Mouse (Mus musculus): ENCODE measurements around the gene Krt71. TPM values are rescaled to one million over a fixed set of nuclear protein-coding genes. Genes with fewer than 3 reads are reported as not detected.

Krt71 gene
- polyA plus RNA-seq, 1 experiment from 2014 or later: not detected

DNA sequence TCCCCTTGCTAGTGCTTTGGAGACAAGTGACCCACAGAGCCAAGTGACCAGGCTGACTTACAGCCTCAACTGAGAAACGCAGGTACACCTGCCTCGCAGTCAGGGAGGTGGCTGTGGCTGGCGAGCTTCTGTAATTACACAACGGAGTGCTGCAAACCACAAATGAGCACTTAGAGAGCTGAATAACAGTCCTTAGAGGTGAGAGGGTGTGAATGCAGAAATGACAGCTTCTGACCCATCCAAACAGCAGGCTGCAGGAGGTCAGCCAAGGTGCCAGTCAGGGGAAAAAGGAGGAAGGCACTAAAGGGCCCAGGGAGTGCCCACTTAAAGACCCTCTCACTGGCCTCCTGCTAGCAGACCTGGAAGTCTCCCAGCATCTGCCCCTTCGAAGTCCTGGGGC, 18.2 kb downstream of the Krt71 start:
- 69% methylated on average over 5 of the region's 5 CpGs for WGBS
- no peaks in the 10 kb centered on the region for H3K27me3 ChIP-seq (ENCODE audit: control insufficient read depth, insufficient read depth, low read length)
- no peaks in the 10 kb centered on the region for H3K4me1 ChIP-seq (replicated peaks; ENCODE audit: control insufficient read depth, insufficient read depth, low read length)
- no peak overlapping the region for H3K4me2 ChIP-seq (replicated peaks; ENCODE audit: low read depth, low read length)
- H3K9ac ChIP-seq (ENCODE audit: low read depth, low read length): no peak overlapping the region
- H3K27ac ChIP-seq (ENCODE audit: low read depth, low read length): no peak overlapping the region
- no peak overlapping the region for H3K4me3 ChIP-seq (ENCODE audit: low read depth, low read length)
- no peaks in the 10 kb centered on the region for H3K36me3 ChIP-seq (ENCODE audit: control insufficient read depth, insufficient read depth, low read length)
- no peaks in the 10 kb centered on the region for H3K9me3 ChIP-seq (ENCODE audit: control insufficient read depth, low read length)
- DNase-seq (ENCODE audit: low spot score) (no peak), ATAC-seq (ENCODE audit: low FRiP score) (no peak)

DNA sequence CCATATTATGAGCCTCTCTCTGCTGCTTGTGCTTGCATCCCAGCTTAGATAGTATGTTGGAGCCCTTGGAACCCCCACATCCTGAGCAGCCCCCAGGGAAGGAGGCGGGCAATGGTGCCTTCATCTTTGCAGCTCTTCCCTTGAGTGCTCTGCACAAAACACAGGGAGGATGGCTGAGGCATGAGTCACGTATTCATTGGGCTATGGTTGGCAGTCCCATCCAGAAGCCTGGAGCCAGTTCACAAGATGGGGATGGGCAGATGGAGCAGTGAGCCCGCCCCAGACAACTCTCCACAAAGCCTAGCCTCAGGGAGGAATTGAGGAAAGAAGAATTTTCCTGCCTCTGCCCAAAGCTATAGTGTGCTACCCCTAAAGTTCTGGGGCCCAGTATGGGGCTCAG, 27.1 kb downstream of the Krt71 start:
- Histone ChIP-seq H3K9me3 (ENCODE audit: control insufficient read depth, low read length) (no peaks in the 10 kb centered on the region), H3K36me3 (ENCODE audit: control insufficient read depth, insufficient read depth, low read length) (no peaks in the 10 kb centered on the region), H3K4me3 (ENCODE audit: low read depth, low read length) (no peak overlapping the region), H3K27ac (ENCODE audit: low read depth, low read length) (no peak overlapping the region), H3K9ac (ENCODE audit: low read depth, low read length) (no peak overlapping the region), H3K4me2 (replicated peaks; ENCODE audit: low read depth, low read length) (no peak overlapping the region), H3K27me3 (ENCODE audit: control insufficient read depth, insufficient read depth, low read length) (no peaks in the 10 kb centered on the region), H3K4me1 (replicated peaks; ENCODE audit: control insufficient read depth, insufficient read depth, low read length) (no peaks in the 10 kb centered on the region)
- ATAC-seq (ENCODE audit: low FRiP score) (no peak), DNase-seq (ENCODE audit: low spot score) (no peak)
- 78% methylated on average over 3 of the region's 3 CpGs for WGBS

DNA sequence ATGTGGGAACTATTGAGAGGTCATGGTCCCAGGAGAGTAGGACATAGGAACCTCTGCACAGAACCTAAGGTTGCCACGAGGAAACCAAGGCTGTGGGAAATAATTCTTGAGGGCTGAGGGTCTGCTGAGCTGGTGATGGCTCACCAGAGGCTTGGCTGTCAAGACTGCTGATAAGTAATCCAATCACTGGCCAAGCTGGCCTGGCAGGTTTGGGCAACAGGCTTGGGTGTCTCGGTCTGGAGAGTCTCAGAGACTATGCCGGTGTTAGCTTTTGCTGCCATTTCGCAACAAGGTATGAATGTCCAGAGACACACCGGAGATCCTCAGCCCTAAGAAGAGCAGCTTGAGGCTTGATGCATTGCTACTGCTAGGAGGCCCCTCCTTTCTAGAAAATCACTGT, 28.6 kb downstream of the Krt71 start:
- ATAC-seq (ENCODE audit: low FRiP score): no peak

DNA sequence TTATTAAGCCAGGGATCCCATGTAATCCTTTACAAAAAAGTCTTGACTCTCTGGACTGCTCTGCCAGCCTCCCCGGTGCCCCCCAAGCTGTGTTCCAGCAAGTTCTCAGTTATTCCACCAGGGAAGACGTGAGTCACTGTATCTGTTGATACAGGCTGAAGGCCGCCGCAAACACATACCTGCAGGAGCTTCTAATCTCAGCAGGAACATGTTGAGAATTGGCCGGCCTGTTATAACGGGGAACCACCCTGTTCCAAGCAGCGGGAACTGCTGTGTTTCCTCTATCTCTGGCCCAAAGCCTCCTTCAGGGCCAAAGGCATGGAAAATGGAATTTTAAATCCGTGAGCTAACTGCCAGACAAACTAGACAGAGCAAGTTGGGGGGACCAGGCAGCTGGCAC, 29.2 kb downstream of the Krt71 start:
- 82% methylated on average over 8 of the region's 8 CpGs for WGBS
- ATAC-seq (ENCODE audit: low FRiP score): no peak
- no peak overlapping the region for H3K9ac ChIP-seq (ENCODE audit: low read depth, low read length)
- H3K27me3 ChIP-seq (ENCODE audit: control insufficient read depth, insufficient read depth, low read length): no peaks in the 10 kb centered on the region
- H3K4me3 ChIP-seq (ENCODE audit: low read depth, low read length): no peak overlapping the region
- H3K4me1 ChIP-seq (replicated peaks; ENCODE audit: control insufficient read depth, insufficient read depth, low read length): no peaks in the 10 kb centered on the region
- no peaks in the 10 kb centered on the region for H3K9me3 ChIP-seq (ENCODE audit: control insufficient read depth, low read length)
- no peaks in the 10 kb centered on the region for H3K36me3 ChIP-seq (ENCODE audit: control insufficient read depth, insufficient read depth, low read length)
- DNase-seq (ENCODE audit: low spot score): no peak
- H3K27ac ChIP-seq (ENCODE audit: low read depth, low read length): no peak overlapping the region
- H3K4me2 ChIP-seq (replicated peaks; ENCODE audit: low read depth, low read length): no peak overlapping the region

More for the DNA sequence above, 28.6 kb downstream of the Krt71 start:
- Histone ChIP-seq H3K4me2 (replicated peaks; ENCODE audit: low read depth, low read length) (no peak overlapping the region), H3K27ac (ENCODE audit: low read depth, low read length) (no peak overlapping the region), H3K9me3 (ENCODE audit: control insufficient read depth, low read length) (no peaks in the 10 kb centered on the region), H3K9ac (ENCODE audit: low read depth, low read length) (no peak overlapping the region), H3K4me1 (replicated peaks; ENCODE audit: control insufficient read depth, insufficient read depth, low read length) (no peaks in the 10 kb centered on the region), H3K36me3 (ENCODE audit: control insufficient read depth, insufficient read depth, low read length) (no peaks in the 10 kb centered on the region), H3K27me3 (ENCODE audit: control insufficient read depth, insufficient read depth, low read length) (no peaks in the 10 kb centered on the region), H3K4me3 (ENCODE audit: low read depth, low read length) (no peak overlapping the region)
- no peak for DNase-seq (ENCODE audit: low spot score)
- WGBS: 92% methylated on average over 5 of the region's 5 CpGs

DNA sequence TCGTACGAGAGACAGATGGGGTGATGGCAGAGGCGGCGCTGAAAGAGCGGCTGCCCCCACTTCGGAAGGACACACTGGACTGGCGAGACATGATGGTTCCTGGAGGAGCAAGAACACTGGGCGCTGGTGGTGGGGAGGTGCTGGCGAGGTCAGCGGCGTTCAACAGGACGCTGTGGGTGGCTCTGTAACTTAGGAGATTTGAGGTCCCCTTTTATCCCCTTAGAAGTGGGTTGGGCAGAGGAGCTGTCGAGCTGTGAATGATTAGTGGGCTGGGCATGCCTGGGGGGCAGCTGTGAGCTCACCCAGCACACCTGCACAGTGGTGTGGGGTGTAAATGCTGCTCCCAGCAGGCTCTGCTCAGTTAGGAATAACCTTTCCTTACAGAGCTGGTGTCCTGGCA, 30.2 kb downstream of the Krt71 start, which contains the start of gene Krt5:
Krt5 (minus strand) TSS at position 179 of the 400 bp plus-strand sequence.
- 66% methylated on average over 13 of the region's 13 CpGs for WGBS
- Histone ChIP-seq H3K27me3 (ENCODE audit: control insufficient read depth, insufficient read depth, low read length) (no peaks in the 10 kb centered on the region), H3K4me3 (ENCODE audit: low read depth, low read length) (no peak within 1 kb of the TSS), H3K27ac (ENCODE audit: low read depth, low read length) (no peak within 1 kb of the TSS), H3K9me3 (ENCODE audit: control insufficient read depth, low read length) (no peaks in the 10 kb centered on the region), H3K4me2 (replicated peaks; ENCODE audit: low read depth, low read length) (no peak within 1 kb of the TSS), H3K4me1 (replicated peaks; ENCODE audit: control insufficient read depth, insufficient read depth, low read length) (no peaks in the 10 kb centered on the region), H3K36me3 (ENCODE audit: control insufficient read depth, insufficient read depth, low read length) (no peaks in the 10 kb centered on the region), H3K9ac (ENCODE audit: low read depth, low read length) (no peak within 1 kb of the TSS)
- ATAC-seq (ENCODE audit: low FRiP score): no peak
- no peak for DNase-seq (ENCODE audit: low spot score)

DNA sequence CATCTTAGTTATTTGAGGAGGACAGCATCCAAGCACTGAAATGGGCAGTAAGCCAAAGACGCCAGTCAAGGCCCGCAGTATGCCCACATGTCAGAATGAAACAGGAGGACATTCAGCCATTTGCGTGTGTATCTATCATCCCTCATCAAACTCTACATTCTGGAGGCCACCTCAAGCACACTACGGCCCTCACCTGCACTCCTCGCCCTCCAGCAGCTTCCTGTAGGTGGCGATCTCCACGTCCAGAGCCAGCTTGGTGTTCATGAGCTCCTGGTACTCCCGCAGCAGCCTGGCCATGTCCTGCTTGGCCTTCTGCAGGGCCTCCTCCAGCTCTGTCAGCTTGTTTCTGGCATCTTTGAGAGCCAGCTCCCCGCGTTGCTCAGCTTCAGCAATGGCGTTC, 34.2 kb downstream of the Krt71 start:
- ATAC-seq (ENCODE audit: low FRiP score): no peak
- Histone ChIP-seq H3K27me3 (ENCODE audit: control insufficient read depth, insufficient read depth, low read length) (no peaks in the 10 kb centered on the region), H3K4me1 (replicated peaks; ENCODE audit: control insufficient read depth, insufficient read depth, low read length) (no peaks in the 10 kb centered on the region), H3K4me2 (replicated peaks; ENCODE audit: low read depth, low read length) (no peak overlapping the region), H3K9ac (ENCODE audit: low read depth, low read length) (no peak overlapping the region), H3K9me3 (ENCODE audit: control insufficient read depth, low read length) (no peaks in the 10 kb centered on the region), H3K4me3 (ENCODE audit: low read depth, low read length) (no peak overlapping the region), H3K27ac (ENCODE audit: low read depth, low read length) (no peak overlapping the region), H3K36me3 (ENCODE audit: control insufficient read depth, insufficient read depth, low read length) (no peaks in the 10 kb centered on the region)
- DNase-seq (ENCODE audit: low spot score): no peak
- WGBS: 67% methylated on average over 11 of the region's 11 CpGs

DNA sequence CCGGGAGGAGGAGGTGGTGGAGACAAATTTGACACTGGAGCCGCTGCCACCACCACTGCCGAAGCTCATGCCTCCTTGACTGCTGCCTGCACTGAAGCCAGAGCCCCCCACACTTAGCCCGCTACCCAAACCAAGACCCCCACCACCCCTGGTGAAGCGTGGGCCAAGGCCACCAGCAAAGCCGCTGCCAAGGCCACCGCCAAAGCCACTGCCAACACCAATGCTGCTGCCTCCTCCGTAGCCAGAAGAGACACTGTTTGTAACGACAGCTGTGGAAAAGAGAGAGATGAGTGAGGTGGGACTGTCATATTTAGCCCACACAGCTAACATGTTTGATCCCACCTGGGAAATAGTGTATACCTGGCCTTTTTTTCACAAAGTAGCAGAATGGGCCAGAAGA, 35.5 kb downstream of the Krt71 start:
- 88% methylated on average over 9 of the region's 9 CpGs for WGBS
- DNase-seq (ENCODE audit: low spot score): no peak
- Histone ChIP-seq H3K4me2 (replicated peaks; ENCODE audit: low read depth, low read length) (no peak overlapping the region), H3K4me1 (replicated peaks; ENCODE audit: control insufficient read depth, insufficient read depth, low read length) (no peaks in the 10 kb centered on the region), H3K4me3 (ENCODE audit: low read depth, low read length) (no peak overlapping the region), H3K9ac (ENCODE audit: low read depth, low read length) (no peak overlapping the region), H3K9me3 (ENCODE audit: control insufficient read depth, low read length) (no peaks in the 10 kb centered on the region), H3K27ac (ENCODE audit: low read depth, low read length) (no peak overlapping the region), H3K27me3 (ENCODE audit: control insufficient read depth, insufficient read depth, low read length) (no peaks in the 10 kb centered on the region), H3K36me3 (ENCODE audit: control insufficient read depth, insufficient read depth, low read length) (no peaks in the 10 kb centered on the region)
- no peak for ATAC-seq (ENCODE audit: low FRiP score)

DNA sequence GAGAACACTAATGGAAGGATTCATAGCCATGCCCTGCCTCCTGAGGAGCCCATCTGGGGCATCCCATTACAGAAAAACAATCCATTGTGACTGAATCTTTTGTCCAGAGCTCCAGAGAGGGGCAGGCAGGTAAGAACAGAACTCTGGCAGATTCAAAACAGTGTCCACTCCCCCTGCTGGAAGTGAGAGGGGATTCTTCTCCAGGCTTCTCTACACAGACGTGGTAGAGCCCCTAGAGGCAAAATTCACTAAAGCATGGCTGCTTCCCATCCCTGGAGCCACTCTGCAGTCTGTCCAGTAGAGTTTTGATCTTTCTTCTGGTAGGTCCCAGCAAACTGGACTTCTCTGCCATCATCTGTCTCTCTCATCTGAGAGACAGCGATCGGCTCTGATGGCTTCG, 38.8 kb downstream of the Krt71 start:
- Histone ChIP-seq H3K4me1 (replicated peaks; ENCODE audit: control insufficient read depth, insufficient read depth, low read length) (no peaks in the 10 kb centered on the region), H3K9ac (ENCODE audit: low read depth, low read length) (no peak overlapping the region), H3K36me3 (ENCODE audit: control insufficient read depth, insufficient read depth, low read length) (no peaks in the 10 kb centered on the region), H3K4me3 (ENCODE audit: low read depth, low read length) (no peak overlapping the region), H3K27me3 (ENCODE audit: control insufficient read depth, insufficient read depth, low read length) (no peaks in the 10 kb centered on the region), H3K27ac (ENCODE audit: low read depth, low read length) (no peak overlapping the region), H3K9me3 (ENCODE audit: control insufficient read depth, low read length) (no peaks in the 10 kb centered on the region), H3K4me2 (replicated peaks; ENCODE audit: low read depth, low read length) (no peak overlapping the region)
- peak; percentile 44 for DNase-seq (ENCODE audit: low spot score)
- WGBS: 74% methylated on average over 4 of the region's 4 CpGs
- no peak for ATAC-seq (ENCODE audit: low FRiP score)

DNA sequence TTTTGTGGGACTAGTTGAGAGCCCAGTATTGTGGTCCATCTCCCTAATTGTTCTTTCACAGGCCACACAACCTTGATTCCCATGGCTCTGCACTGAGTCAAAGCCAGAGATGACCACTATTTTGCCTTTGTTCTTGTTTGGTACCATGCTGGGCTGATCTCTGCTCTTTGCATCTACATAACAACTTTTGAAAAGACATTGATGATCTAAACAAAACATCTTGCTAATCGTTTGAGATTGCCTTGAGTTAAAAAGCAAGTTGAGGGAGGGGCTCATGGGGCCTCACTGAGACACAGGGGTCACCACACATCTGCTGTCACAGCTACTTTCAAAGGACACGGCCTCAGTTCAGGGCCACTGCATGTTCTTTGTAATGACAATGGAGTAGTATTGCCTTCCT, 40.5 kb downstream of the Krt71 start:
- no peaks in the 10 kb centered on the region for H3K4me1 ChIP-seq (replicated peaks; ENCODE audit: control insufficient read depth, insufficient read depth, low read length)
- WGBS: 11% methylated on average over 2 of the region's 2 CpGs
- no peak overlapping the region for H3K27ac ChIP-seq (ENCODE audit: low read depth, low read length)
- H3K4me3 ChIP-seq (ENCODE audit: low read depth, low read length): no peak overlapping the region
- DNase-seq (ENCODE audit: low spot score): no peak
- no peaks in the 10 kb centered on the region for H3K27me3 ChIP-seq (ENCODE audit: control insufficient read depth, insufficient read depth, low read length)
- H3K36me3 ChIP-seq (ENCODE audit: control insufficient read depth, insufficient read depth, low read length): no peaks in the 10 kb centered on the region
- ATAC-seq (ENCODE audit: low FRiP score): no peak
- no peak overlapping the region for H3K4me2 ChIP-seq (replicated peaks; ENCODE audit: low read depth, low read length)
- H3K9ac ChIP-seq (ENCODE audit: low read depth, low read length): no peak overlapping the region
- no peaks in the 10 kb centered on the region for H3K9me3 ChIP-seq (ENCODE audit: control insufficient read depth, low read length)
